Mouse (Mus musculus): Measurements from ENCODE around the gene Gm10190. TPM values are rescaled to one million over a fixed set of nuclear protein-coding genes. Genes with fewer than 3 reads are reported as not detected.
A peak's percentile ranks its signal among the peaks of the same experiment; 100 is the strongest.

The Gm10190 gene
- polyA plus RNA-seq, 1 experiment, result not detected

DNA sequence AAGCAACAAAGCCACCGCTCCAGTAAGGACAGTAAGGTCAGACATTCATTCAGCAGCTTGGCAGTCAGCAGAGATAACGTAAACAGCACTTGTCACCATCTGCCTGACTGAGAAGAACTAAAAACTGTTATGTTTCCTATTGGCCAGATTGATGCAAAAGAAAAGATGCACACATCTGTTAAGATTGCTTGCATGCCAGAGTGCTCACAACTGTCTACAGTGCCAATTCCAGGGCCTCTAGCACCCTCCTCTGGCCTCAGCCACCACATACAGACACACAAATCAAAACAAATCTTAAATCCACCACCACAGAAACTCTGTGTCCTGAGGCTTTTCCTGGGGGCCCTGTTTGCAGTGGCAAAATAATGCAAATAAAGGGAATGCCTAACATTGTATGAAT lies 41.0 kb downstream of the Gm10190 start:
- Histone ChIP-seq H3K27ac (ENCODE audit: control insufficient read depth, insufficient read depth, low read depth, low read length, poor library complexity) (no peak overlapping the region), H3K4me3 (replicated peaks; ENCODE audit: control insufficient read depth, low read depth, low read length) (no peak overlapping the region), H3K4me1 (ENCODE audit: control insufficient read depth, insufficient read depth, low read length) (no peaks in the 10 kb centered on the region)
- WGBS, result 85% methylated on average over 2 of the region's 2 CpGs
- TF ChIP-seq POLR2A (IDR thresholded peaks at IDR 0.05; ENCODE audit: borderline replicate concordance, control insufficient read depth, low read depth, low read length), result no peak
- peak; percentile 31; the same call in 1 of the 2 replicates for TF ChIP-seq CTCF (IDR thresholded peaks at IDR 0.05; ENCODE audit: control insufficient read depth, insufficient read depth, low read length)

DNA sequence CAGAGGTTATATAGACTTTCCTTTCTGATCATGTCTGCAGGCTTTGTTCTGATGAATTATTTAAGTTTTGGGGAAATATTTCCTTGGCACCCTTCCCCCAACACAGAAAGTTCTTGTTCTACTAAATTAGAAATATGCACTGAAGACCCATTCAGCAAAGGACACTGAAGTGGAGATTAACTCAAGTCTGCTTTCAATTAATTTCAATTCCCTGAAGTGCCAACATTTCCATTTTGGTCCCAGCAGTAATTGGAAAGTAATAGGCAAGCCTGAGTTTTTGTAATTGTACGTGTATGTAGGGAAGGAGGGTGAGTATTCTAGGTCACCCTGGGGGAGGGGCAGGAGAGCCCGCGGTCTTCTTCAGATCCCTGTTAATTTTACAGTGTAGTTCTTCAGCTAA lies 46.9 kb downstream of the Gm10190 start:
- 84% methylated on average over 3 of the region's 3 CpGs for WGBS
- no peaks in the 10 kb centered on the region for H3K4me1 ChIP-seq (ENCODE audit: control insufficient read depth, insufficient read depth, low read length)
- TF ChIP-seq POLR2A (IDR thresholded peaks at IDR 0.05; ENCODE audit: borderline replicate concordance, control insufficient read depth, low read depth, low read length), result no peak
- no peak for TF ChIP-seq CTCF (IDR thresholded peaks at IDR 0.05; ENCODE audit: control insufficient read depth, insufficient read depth, low read length)

DNA sequence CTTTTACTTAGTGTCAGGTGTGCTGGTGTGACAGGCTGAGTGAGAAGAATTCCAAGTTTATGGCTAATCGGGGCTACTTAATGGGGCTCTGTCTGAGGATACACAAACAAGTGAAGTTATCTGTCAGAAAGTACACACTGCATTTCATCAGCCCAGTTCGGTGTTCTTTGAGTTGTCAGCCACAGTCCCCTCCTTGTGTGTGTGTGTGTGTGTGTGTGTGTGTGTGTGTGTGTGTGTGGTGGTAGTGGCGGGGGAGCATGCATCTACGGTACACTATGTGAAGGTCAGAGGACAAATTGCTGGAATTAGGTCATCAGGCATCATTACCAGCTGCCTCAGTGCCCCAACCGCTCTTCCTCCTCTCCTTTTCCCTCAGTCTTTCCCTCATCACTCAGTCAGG lies 47.9 kb downstream of the Gm10190 start:
- Histone ChIP-seq H3K4me3 (replicated peaks; ENCODE audit: control insufficient read depth, low read depth, low read length) (no peak overlapping the region), H3K27ac (ENCODE audit: control insufficient read depth, insufficient read depth, low read depth, low read length, poor library complexity) (no peak overlapping the region), H3K4me1 (ENCODE audit: control insufficient read depth, insufficient read depth, low read length) (no peaks in the 10 kb centered on the region)
- TF ChIP-seq CTCF (IDR thresholded peaks at IDR 0.05; ENCODE audit: control insufficient read depth, insufficient read depth, low read length) (no peak), POLR2A (IDR thresholded peaks at IDR 0.05; ENCODE audit: borderline replicate concordance, control insufficient read depth, low read depth, low read length) (no peak)
- WGBS, result 83% methylated on average over 5 of the region's 5 CpGs

More for the DNA sequence above, 46.9 kb downstream of the Gm10190 start:
- H3K27ac ChIP-seq (ENCODE audit: control insufficient read depth, insufficient read depth, low read depth, low read length, poor library complexity), result no peak overlapping the region
- H3K4me3 ChIP-seq (replicated peaks; ENCODE audit: control insufficient read depth, low read depth, low read length), result no peak overlapping the region

DNA sequence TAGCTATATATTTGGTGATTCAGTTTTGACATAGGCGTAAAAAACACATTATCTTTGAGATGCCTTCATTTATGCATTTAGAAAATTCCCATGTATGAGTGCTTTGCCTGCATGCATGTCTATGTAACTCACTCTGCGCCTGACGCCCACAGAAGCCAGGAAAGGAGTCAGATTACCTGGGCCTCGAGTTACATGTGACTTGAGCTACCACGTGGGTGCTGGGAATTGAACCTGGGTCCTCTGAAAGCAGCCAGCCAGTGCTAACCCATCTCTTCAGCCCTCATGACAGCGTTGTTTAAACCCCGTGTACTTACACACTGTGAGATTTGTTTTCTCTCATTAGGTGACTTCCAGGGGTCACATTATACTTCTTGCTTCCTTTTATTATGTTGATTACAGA lies 48.8 kb downstream of the Gm10190 start:
- no peak overlapping the region for H3K4me3 ChIP-seq (replicated peaks; ENCODE audit: control insufficient read depth, low read depth, low read length)
- 81% methylated on average over 7 of the region's 7 CpGs for WGBS

DNA sequence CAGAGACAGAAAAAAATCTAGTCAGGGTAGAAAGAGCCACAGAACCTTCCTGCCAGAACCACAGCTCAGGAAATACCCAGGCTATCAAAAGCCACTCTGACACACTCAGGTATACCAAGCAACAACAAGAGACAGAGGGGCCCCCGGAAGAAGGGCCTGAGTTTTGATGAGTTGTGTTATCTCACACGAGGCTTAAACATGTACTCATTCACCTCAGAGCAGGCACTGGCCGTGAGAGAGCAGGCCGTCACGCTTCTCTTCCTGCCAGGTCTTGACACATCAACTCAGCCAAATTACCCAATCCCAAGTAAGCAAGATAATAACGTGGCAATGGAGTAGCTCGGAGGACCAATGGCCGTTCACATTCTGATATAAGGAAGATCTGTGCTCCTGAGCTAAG lies 49.7 kb downstream of the Gm10190 start:
- H3K27ac ChIP-seq (ENCODE audit: control insufficient read depth, insufficient read depth, low read depth, low read length, poor library complexity), result no peak overlapping the region
- TF ChIP-seq CTCF (IDR thresholded peaks at IDR 0.05; ENCODE audit: control insufficient read depth, insufficient read depth, low read length) (no peak), POLR2A (IDR thresholded peaks at IDR 0.05; ENCODE audit: borderline replicate concordance, control insufficient read depth, low read depth, low read length) (no peak)
- WGBS, result 16% methylated on average over 8 of the region's 8 CpGs
- H3K4me3 ChIP-seq (replicated peaks; ENCODE audit: control insufficient read depth, low read depth, low read length), result no peak overlapping the region
- H3K4me1 ChIP-seq (ENCODE audit: control insufficient read depth, insufficient read depth, low read length), result no peaks in the 10 kb centered on the region

More for the DNA sequence above, 48.8 kb downstream of the Gm10190 start:
- Histone ChIP-seq H3K27ac (ENCODE audit: control insufficient read depth, insufficient read depth, low read depth, low read length, poor library complexity) (no peak overlapping the region), H3K4me1 (ENCODE audit: control insufficient read depth, insufficient read depth, low read length) (no peaks in the 10 kb centered on the region)
- TF ChIP-seq POLR2A (IDR thresholded peaks at IDR 0.05; ENCODE audit: borderline replicate concordance, control insufficient read depth, low read depth, low read length), result no peak
- TF ChIP-seq CTCF (IDR thresholded peaks at IDR 0.05; ENCODE audit: control insufficient read depth, insufficient read depth, low read length), result no peak

Other genes starting within 250 kb of the Gm10190 start
- gene Galm, start 246.1 kb downstream of the Gm10190 start, polyA plus RNA-seq (2011; ENCODE audit: insufficient read depth, insufficient read length, low replicate concordance, missing spikeins), result 0.56 and 5.2 TPM in 2 replicates
- gene Srsf7, start 166.2 kb downstream of the Gm10190 start, polyA plus RNA-seq (2011; ENCODE audit: insufficient read depth, insufficient read length, low replicate concordance, missing spikeins), result 166 and 167 TPM in 2 replicates
- gene Ttc39d, start 166.1 kb downstream of the Gm10190 start, polyA plus RNA-seq (2011; ENCODE audit: insufficient read depth, insufficient read length, low replicate concordance, missing spikeins), result not detected in 2 replicates
- 7.8 and 10.4 TPM in 2 replicates for gene Gemin6, start 149.1 kb downstream of the Gm10190 start, polyA plus RNA-seq (2011; ENCODE audit: insufficient read depth, insufficient read length, low replicate concordance, missing spikeins)
- 5.6 and 6.4 TPM in 2 replicates for gene Morn2, start 83.3 kb downstream of the Gm10190 start, polyA plus RNA-seq (2011; ENCODE audit: insufficient read depth, insufficient read length, low replicate concordance, missing spikeins)
- gene Dhx57, start 83.1 kb downstream of the Gm10190 start, polyA plus RNA-seq (2011; ENCODE audit: insufficient read depth, insufficient read length, low replicate concordance, missing spikeins), result 6.5 and 12.3 TPM in 2 replicates
- gene Arhgef33, start 66.1 kb downstream of the Gm10190 start, polyA plus RNA-seq (2011; ENCODE audit: insufficient read depth, insufficient read length, low replicate concordance, missing spikeins), result not detected in 2 replicates
- gene Sos1, start 106.9 kb upstream of the Gm10190 start, polyA plus RNA-seq (2011; ENCODE audit: insufficient read depth, insufficient read length, low replicate concordance, missing spikeins), result 3.9 and 5.5 TPM in 2 replicates
- 0.31 and 0.52 TPM in 2 replicates for gene Cdkl4, start 204.3 kb upstream of the Gm10190 start, polyA plus RNA-seq (2011; ENCODE audit: insufficient read depth, insufficient read length, low replicate concordance, missing spikeins)